Mouse (Mus musculus): ENCODE measurements at regions not wholly inside any gene's neighbourhood (a gene's known extent, or its start where the extent isn't known, plus 50 kb on each side); places are given as distances from the start of the nearest gene placed in this dataset.

DNA sequence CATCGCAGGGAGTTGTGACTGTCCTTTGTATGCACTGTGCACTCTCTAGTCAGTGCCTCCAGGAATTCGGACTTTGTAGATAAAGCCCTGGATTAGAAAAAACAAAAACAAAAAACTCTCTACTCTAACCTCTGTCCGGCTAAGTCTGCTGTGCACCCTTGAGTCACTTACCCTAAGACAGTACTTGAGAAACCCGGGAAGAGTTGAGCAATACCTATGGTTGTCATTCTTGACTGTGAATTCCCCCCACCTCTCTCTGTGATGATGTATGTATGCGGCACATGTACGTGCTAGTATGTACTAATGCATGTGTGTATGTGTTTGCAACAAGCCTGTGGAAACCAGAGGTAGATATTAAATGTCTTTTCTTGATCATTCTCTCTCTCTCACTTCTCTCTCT lies 96.7 kb upstream of the Gm9887 start:
- no peak for TF ChIP-seq HCFC1 (IDR thresholded peaks at IDR 0.05; ENCODE audit: borderline replicate concordance, insufficient read depth, low read length)
- TF ChIP-seq CHD2 (IDR thresholded peaks at IDR 0.05; ENCODE audit: low read depth, low read length), result no peak

All from ES-E14 (cell line).